Mouse (Mus musculus): ENCODE results near the gene Bckdk. TPM values are rescaled to one million over a fixed set of nuclear protein-coding genes. Genes with fewer than 3 reads are reported as not detected.
"Not testable (repeated sequence)": the region's sequence is repeated elsewhere in the genome, so short reads cannot be mapped to it uniquely, and the experiment has no call there.

The Bckdk gene
- polyA plus RNA-seq, 1 experiment from 2014 or later: 120 TPM

DNA sequence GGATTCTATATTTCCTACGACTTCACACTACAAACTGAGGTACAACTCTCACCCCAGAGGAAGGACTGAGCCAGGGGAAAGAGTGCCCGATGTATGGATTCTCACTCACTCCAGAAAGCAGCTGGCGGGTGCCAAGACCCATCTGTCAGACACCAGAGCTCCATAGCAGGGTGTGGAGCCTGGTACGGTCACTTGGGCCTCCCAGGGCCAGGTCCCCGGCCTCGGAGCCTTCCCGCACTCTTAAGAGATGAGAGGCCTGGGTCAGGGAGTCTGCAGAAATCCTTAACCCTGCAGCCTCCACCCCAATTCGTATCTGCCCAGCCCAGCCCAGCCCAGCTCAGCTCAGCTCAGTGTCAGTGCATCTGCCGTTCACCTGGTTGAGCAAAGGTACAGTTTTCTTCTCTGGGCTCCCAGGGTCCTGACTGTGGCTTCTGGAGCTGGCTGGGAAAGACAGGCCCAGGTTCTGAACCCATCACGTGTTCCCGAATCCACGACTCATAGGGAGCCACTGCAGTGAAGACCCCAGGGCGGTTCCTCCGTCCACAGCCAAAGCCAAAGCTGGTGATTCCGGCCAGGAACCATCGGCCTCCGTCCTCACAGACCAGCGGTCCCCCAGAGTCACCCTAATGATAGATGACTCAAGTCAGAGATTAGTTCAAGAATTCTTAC is 32.5 kb downstream of the Bckdk start:
- Histone ChIP-seq H3K4me3 (replicated peaks; ENCODE audit: low read depth, low read length) (peak overlapping the region; percentile 69), H3K9me3 (replicated peaks; ENCODE audit: low read length) (no peaks in the 10 kb centered on the region), H3K4me1 (replicated peaks; ENCODE audit: insufficient read depth, low read length) (peaks cover 23% of the 10 kb centered on the region), H3K27me3 (ENCODE audit: insufficient read depth, low read length) (no peaks in the 10 kb centered on the region), H3K4me2 (ENCODE audit: low read length) (peak overlapping the region; percentile 97), H3K27ac (no peak overlapping the region), H3K9ac (ENCODE audit: low read depth, low read length) (peak overlapping the region; percentile 77; the same call in 1 of the 2 replicates), H3K36me3 (ENCODE audit: insufficient read depth, low read length) (no peaks in the 10 kb centered on the region)
- no peak for DNase-seq (ENCODE audit: low spot score)
- WGBS: 58% methylated on average over 18 of the region's 18 CpGs
- no peak for TF ChIP-seq CTCF (IDR thresholded peaks at IDR 0.05; ENCODE audit: low read depth)
- no peak for ATAC-seq (replicated peaks; ENCODE audit: low FRiP score, low read depth)

DNA sequence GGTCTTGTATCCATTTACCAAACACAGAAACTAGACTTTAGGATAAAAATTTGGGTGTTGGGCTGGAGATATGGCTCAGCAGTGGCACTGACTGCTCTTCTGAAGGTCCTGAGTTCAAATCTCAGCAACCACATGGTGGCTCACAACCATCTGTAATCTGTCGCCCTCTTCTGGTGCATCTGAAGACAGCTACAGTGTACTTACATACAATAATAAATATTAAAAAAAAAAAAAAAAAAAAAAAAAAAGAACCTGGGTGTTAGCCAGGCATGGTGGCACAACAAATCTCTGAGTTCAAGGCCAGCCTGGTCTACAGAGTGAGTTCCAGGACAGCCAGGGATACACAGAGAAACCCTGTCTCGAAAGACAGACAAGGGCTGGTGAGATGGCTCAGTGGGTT is 38.2 kb downstream of the Bckdk start:
- WGBS: 55% methylated on average over 2 of the region's 2 CpGs
- H3K9ac ChIP-seq (ENCODE audit: low read depth, low read length); H3K9me3 ChIP-seq (replicated peaks; ENCODE audit: low read length); H3K4me3 ChIP-seq (replicated peaks; ENCODE audit: low read depth, low read length); DNase-seq (ENCODE audit: low spot score); H3K4me1 ChIP-seq (replicated peaks; ENCODE audit: insufficient read depth, low read length); H3K27me3 ChIP-seq (ENCODE audit: insufficient read depth, low read length); H3K36me3 ChIP-seq (ENCODE audit: insufficient read depth, low read length); H3K4me2 ChIP-seq (ENCODE audit: low read length); H3K27ac ChIP-seq; ATAC-seq (replicated peaks; ENCODE audit: low FRiP score, low read depth): not testable (repeated sequence)
- TF ChIP-seq CTCF (IDR thresholded peaks at IDR 0.05; ENCODE audit: low read depth): peak; percentile 48

DNA sequence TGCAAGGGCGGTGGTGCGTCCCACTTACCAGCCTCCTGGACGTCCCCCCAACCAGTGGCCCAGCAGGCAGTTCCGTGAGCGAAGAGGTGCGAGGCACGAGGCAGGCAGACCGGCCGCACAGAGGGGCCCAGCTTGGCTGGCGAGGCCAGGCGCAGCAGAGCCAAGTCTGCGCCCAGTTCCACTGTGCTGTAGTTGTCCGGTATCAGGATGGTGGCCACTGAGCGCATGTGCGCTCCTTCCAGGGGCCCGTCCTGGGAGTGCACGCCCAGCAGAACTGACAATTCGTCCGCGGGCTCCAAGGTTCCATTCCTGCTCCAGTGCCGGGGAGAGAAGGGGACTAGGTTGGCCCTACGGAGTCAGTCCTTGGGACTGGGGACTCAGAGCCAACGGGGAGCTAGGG is 40.7 kb downstream of the Bckdk start:
- Histone ChIP-seq H3K4me1 (replicated peaks; ENCODE audit: insufficient read depth, low read length) (no peaks in the 10 kb centered on the region), H3K27me3 (ENCODE audit: insufficient read depth, low read length) (no peaks in the 10 kb centered on the region), H3K27ac (no peak overlapping the region), H3K9me3 (replicated peaks; ENCODE audit: low read length) (no peaks in the 10 kb centered on the region), H3K4me3 (replicated peaks; ENCODE audit: low read depth, low read length) (no peak overlapping the region; the same call in 1 of the 2 replicates), H3K4me2 (ENCODE audit: low read length) (peak overlapping the region; percentile 16; the same call in 1 of the 2 replicates), H3K36me3 (ENCODE audit: insufficient read depth, low read length) (no peaks in the 10 kb centered on the region), H3K9ac (ENCODE audit: low read depth, low read length) (no peak overlapping the region)
- 12% methylated on average over 23 of the region's 23 CpGs for WGBS
- DNase-seq (ENCODE audit: low spot score): no peak
- ATAC-seq (replicated peaks; ENCODE audit: low FRiP score, low read depth): no peak
- no peak for TF ChIP-seq CTCF (IDR thresholded peaks at IDR 0.05; ENCODE audit: low read depth)

DNA sequence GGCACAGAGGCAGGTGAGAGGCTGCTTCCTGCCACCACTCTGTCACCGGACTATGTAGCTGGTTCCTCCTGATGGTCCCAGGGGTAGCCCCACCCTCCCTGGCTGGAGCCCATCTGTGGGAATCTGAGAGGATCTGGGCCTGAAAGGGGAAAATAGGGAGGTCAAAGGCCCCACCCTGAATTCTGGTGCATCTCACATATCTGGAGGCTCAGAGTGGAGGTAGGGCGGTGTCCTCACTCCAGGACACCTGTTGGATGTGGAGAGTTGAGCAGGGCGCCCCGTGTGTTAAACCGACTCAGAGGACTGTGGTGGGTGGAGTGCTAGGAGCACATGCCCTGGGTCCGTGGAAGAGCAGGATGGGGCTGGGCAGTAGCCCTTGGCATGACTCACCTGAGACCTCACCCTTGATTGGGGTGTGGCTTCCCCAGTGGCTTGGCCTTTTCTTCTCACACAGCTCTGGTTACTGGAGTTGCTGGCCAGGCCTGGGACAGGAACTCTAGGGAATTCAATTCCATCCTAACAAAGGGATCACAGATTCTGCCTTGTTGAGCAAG is 42.7 kb downstream of the Bckdk start, which contains the start of gene Prss36:
TSS of gene Prss36 (minus strand) at position 256 of the 554 bp plus-strand sequence.
- Histone ChIP-seq H3K36me3 (ENCODE audit: insufficient read depth, low read length) (no peaks in the 10 kb centered on the region), H3K9ac (ENCODE audit: low read depth, low read length) (no peak within 1 kb of the TSS), H3K4me1 (replicated peaks; ENCODE audit: insufficient read depth, low read length) (no peaks in the 10 kb centered on the region), H3K9me3 (replicated peaks; ENCODE audit: low read length) (no peaks in the 10 kb centered on the region), H3K27me3 (ENCODE audit: insufficient read depth, low read length) (no peaks in the 10 kb centered on the region), H3K4me2 (ENCODE audit: low read length) (no peak within 1 kb of the TSS), H3K27ac (no peak within 1 kb of the TSS), H3K4me3 (replicated peaks; ENCODE audit: low read depth, low read length) (no peak within 1 kb of the TSS)
- ATAC-seq (replicated peaks; ENCODE audit: low FRiP score, low read depth) (no peak), DNase-seq (ENCODE audit: low spot score) (no peak)
- TF ChIP-seq CTCF (IDR thresholded peaks at IDR 0.05; ENCODE audit: low read depth): no peak
- 75% methylated on average over 6 of the region's 6 CpGs for WGBS

DNA sequence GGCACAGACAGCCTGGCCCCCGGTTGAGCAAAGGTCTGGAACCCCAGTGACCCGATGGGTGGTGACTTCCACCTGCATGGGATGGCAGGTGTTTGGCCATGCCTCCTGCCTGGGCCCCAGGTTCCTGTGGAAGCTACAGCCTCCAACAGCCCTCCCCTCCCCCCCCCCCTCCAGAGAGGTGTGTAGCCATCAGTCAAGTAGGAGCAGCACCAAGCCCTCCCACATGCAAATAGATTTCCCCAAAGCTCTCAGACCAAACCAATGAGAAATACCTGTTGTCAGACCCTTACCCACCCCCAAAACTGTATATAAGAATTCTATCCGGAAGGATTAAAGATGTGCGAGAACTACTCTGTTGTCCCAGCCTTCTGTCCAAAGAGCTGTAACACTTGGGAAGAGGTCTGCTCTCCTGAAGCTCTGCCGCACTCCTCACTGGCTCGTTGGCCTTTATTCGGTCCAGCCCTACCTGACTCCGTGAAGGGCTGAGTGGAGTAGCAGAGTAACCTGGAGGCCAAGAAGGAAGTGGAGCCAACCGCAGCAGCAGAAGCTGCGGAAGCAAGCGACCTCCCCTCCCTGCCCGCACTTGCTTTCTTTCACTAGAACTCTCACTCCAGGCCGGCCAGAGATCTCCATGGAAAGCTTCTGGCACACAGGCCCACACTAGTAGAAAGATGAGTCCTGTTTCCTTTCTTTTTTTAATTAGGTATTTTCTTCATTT is 49.1 kb downstream of the Bckdk start:
- Histone ChIP-seq H3K4me1 (replicated peaks; ENCODE audit: insufficient read depth, low read length) (no peaks in the 10 kb centered on the region), H3K9me3 (replicated peaks; ENCODE audit: low read length) (no peaks in the 10 kb centered on the region), H3K36me3 (ENCODE audit: insufficient read depth, low read length) (no peaks in the 10 kb centered on the region), H3K4me2 (ENCODE audit: low read length) (no peak overlapping the region), H3K4me3 (replicated peaks; ENCODE audit: low read depth, low read length) (no peak overlapping the region), H3K27ac (no peak overlapping the region), H3K9ac (ENCODE audit: low read depth, low read length) (no peak overlapping the region), H3K27me3 (ENCODE audit: insufficient read depth, low read length) (no peaks in the 10 kb centered on the region)
- 39% methylated on average over 13 of the region's 13 CpGs for WGBS
- TF ChIP-seq CTCF (IDR thresholded peaks at IDR 0.05; ENCODE audit: low read depth): no peak
- ATAC-seq (replicated peaks; ENCODE audit: low FRiP score, low read depth): no peak
- no peak for DNase-seq (ENCODE audit: low spot score)

DNA sequence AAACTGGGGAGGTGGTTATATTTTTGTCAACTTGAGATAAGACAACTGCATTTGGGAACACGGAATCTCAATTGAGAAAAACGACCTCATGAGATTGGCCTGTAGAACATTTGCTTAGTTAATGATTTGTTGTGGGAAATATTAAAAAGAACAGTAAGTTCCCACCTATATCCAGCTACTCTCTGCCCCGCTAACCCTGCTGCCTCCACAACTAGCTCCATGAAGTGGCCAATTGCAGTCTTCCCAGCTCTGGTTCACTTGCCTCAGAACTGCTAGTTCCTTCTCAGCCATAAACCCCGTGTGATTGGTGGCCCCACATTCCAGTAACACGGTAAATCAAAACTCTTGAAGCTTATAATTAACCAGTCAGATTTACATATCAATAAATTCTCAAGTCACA is 55.5 kb downstream of the Bckdk start:
- H3K36me3 ChIP-seq (ENCODE audit: insufficient read depth, low read length): no peaks in the 10 kb centered on the region
- DNase-seq (ENCODE audit: low spot score): peak; percentile 15
- no peaks in the 10 kb centered on the region for H3K27me3 ChIP-seq (ENCODE audit: insufficient read depth, low read length)
- no peak overlapping the region for H3K4me3 ChIP-seq (replicated peaks; ENCODE audit: low read depth, low read length)
- TF ChIP-seq CTCF (IDR thresholded peaks at IDR 0.05; ENCODE audit: low read depth): no peak
- 0 out of 2 replicates have a peak overlapping the region, but pooled peaks have one; percentile 13 for H3K27ac ChIP-seq
- peak; percentile 71 for ATAC-seq (replicated peaks; ENCODE audit: low FRiP score, low read depth)
- no peak overlapping the region for H3K9ac ChIP-seq (ENCODE audit: low read depth, low read length)
- H3K4me1 ChIP-seq (replicated peaks; ENCODE audit: insufficient read depth, low read length): no peaks in the 10 kb centered on the region
- no peak overlapping the region for H3K4me2 ChIP-seq (ENCODE audit: low read length)
- 38% methylated on average over 5 of the region's 5 CpGs for WGBS
- no peaks in the 10 kb centered on the region for H3K9me3 ChIP-seq (replicated peaks; ENCODE audit: low read length)

Other genes with a start within 250 kb of the Bckdk start
- 56.1 and 70.9 TPM in 2 replicates for gene Bcl7c, start 195.1 kb upstream of the Bckdk start, polyA plus RNA-seq (2015; fragmentation: Nextera tagmentation; extraction: Ambion mirVana)
- 14.5 and 15.9 TPM in 2 replicates for gene Ctf1, start 191.3 kb upstream of the Bckdk start, polyA plus RNA-seq (2015; fragmentation: Nextera tagmentation; extraction: Ambion mirVana)
- 0.08 TPM in 1 of 2 replicates, not detected in the other for gene Ctf2, start 171.9 kb upstream of the Bckdk start, polyA plus RNA-seq (2015; fragmentation: Nextera tagmentation; extraction: Ambion mirVana)
- 2.8 and 3.5 TPM in 2 replicates for gene Fbxl19, start 159.5 kb upstream of the Bckdk start, polyA plus RNA-seq (2015; fragmentation: Nextera tagmentation; extraction: Ambion mirVana)
- gene Orai3, start 134.3 kb upstream of the Bckdk start, polyA plus RNA-seq (2015; fragmentation: Nextera tagmentation; extraction: Ambion mirVana): 27.2 and 30.1 TPM in 2 replicates
- 15.6 and 17.9 TPM in 2 replicates for gene Setd1a, start 127.4 kb upstream of the Bckdk start, polyA plus RNA-seq (2015; fragmentation: Nextera tagmentation; extraction: Ambion mirVana)
- not detected in 2 replicates for gene Gm49388, start 118.5 kb upstream of the Bckdk start, polyA plus RNA-seq (2015; fragmentation: Nextera tagmentation; extraction: Ambion mirVana)
- 28.3 and 28.8 TPM in 2 replicates for gene Hsd3b7, start 103.5 kb upstream of the Bckdk start, polyA plus RNA-seq (2015; fragmentation: Nextera tagmentation; extraction: Ambion mirVana)
- gene Stx4a, start 79.8 kb upstream of the Bckdk start, polyA plus RNA-seq (2015; fragmentation: Nextera tagmentation; extraction: Ambion mirVana): 39.1 and 42.6 TPM in 2 replicates
- 1.1 and 1.6 TPM in 2 replicates for gene Stx1b, start 79.5 kb upstream of the Bckdk start, polyA plus RNA-seq (2015; fragmentation: Nextera tagmentation; extraction: Ambion mirVana)
- 7.4 and 7.5 TPM in 2 replicates for gene Zfp646, start 27.9 kb upstream of the Bckdk start, polyA plus RNA-seq (2015; fragmentation: Nextera tagmentation; extraction: Ambion mirVana)
- 12.5 and 13.3 TPM in 2 replicates for gene Zfp668, start 27.3 kb upstream of the Bckdk start, polyA plus RNA-seq (2015; fragmentation: Nextera tagmentation; extraction: Ambion mirVana)
- 8.8 and 9.3 TPM in 2 replicates for gene Prss53, start 13.1 kb upstream of the Bckdk start, polyA plus RNA-seq (2015; fragmentation: Nextera tagmentation; extraction: Ambion mirVana)
- gene Gm21974, start 8.6 kb upstream of the Bckdk start, polyA plus RNA-seq (2015; fragmentation: Nextera tagmentation; extraction: Ambion mirVana): not detected in 2 replicates
- 162 and 165 TPM in 2 replicates for gene Vkorc1, start 8.5 kb upstream of the Bckdk start, polyA plus RNA-seq (2015; fragmentation: Nextera tagmentation; extraction: Ambion mirVana)
- 30.9 and 32.2 TPM in 2 replicates for gene Kat8, start 8.4 kb downstream of the Bckdk start, polyA plus RNA-seq (2015; fragmentation: Nextera tagmentation; extraction: Ambion mirVana)
- gene Prss8, start 26.0 kb downstream of the Bckdk start, polyA plus RNA-seq (2015; fragmentation: Nextera tagmentation; extraction: Ambion mirVana): 125 and 139 TPM in 2 replicates
- gene Prss36, start 42.6 kb downstream of the Bckdk start, polyA plus RNA-seq (2015; fragmentation: Nextera tagmentation; extraction: Ambion mirVana): 11.7 and 13.0 TPM in 2 replicates
- gene Fus, start 63.4 kb downstream of the Bckdk start, polyA plus RNA-seq (2015; fragmentation: Nextera tagmentation; extraction: Ambion mirVana): 262 and 271 TPM in 2 replicates
- gene Pycard, start 89.8 kb downstream of the Bckdk start, polyA plus RNA-seq (2015; fragmentation: Nextera tagmentation; extraction: Ambion mirVana): 77.5 and 85.2 TPM in 2 replicates
- 0.11 TPM in 1 of 2 replicates, not detected in the other for gene Trim72, start 99.9 kb downstream of the Bckdk start, polyA plus RNA-seq (2015; fragmentation: Nextera tagmentation; extraction: Ambion mirVana)
- gene Itgam, start 158.6 kb downstream of the Bckdk start, polyA plus RNA-seq (2015; fragmentation: Nextera tagmentation; extraction: Ambion mirVana): 0.66 and 0.79 TPM in 2 replicates
- gene Gm49368, start 158.6 kb downstream of the Bckdk start, polyA plus RNA-seq (2015; fragmentation: Nextera tagmentation; extraction: Ambion mirVana): 0.03 TPM in 1 of 2 replicates, not detected in the other
- 0.07 and 0.17 TPM in 2 replicates for gene Itgax, start 225.5 kb downstream of the Bckdk start, polyA plus RNA-seq (2015; fragmentation: Nextera tagmentation; extraction: Ambion mirVana)